Mouse (Mus musculus): Measurements from ENCODE around the gene Ift88. TPM values are rescaled to one million over a fixed set of nuclear protein-coding genes. Genes with fewer than 3 reads are reported as not detected.

The Ift88 gene
- total RNA-seq (2014; rRNA removed; ENCODE audit: low replicate concordance) (6.4 and 7.3 TPM in 2 replicates), polyA plus RNA-seq (2015; fragmentation: Nextera tagmentation; extraction: Ambion mirVana) (4.5 and 5.1 TPM in 2 replicates)

DNA sequence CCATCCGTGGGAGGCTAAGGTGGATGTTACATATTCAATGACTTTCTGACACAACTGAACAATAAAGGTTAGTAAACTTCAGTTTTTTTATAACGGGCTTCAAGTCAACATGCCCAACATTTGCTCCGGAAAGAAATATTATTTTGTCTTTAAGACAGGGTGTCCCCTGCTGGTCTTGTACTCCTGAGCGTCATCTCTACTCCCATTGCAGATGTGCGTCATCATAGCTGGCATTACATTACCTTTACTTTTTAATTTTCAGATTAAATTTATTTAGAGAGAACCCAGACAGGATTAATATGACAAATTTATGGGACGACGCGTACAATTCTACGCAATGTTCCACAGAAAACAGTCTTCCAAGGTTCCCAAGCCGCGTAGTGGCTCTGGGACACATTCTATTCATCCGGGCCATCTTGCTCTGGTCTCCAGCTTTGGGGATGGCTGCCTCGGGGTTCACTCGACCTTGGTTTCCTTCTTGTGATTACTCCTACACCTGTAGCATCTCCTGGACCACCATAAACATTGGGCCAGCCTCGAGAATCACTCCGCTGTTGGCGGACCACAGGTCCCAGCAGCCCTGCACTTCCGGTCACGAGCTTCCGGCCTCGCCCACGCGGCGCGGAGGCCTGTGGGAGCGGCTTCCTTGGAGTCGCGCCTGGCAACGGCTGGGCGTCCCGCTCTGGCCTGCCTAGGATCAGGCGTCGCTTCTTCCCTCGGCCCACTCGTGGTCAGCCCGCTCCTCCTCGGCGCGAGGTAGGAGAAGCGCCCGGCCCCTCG is at the start of gene Ift88:
Gene Ift88, plus strand, starts transcription at position 631 of the 780 bp plus-strand sequence.
- H3K9me3 ChIP-seq (replicated peaks; ENCODE audit: control insufficient read depth, low read length) = no peaks in the 10 kb centered on the region

DNA sequence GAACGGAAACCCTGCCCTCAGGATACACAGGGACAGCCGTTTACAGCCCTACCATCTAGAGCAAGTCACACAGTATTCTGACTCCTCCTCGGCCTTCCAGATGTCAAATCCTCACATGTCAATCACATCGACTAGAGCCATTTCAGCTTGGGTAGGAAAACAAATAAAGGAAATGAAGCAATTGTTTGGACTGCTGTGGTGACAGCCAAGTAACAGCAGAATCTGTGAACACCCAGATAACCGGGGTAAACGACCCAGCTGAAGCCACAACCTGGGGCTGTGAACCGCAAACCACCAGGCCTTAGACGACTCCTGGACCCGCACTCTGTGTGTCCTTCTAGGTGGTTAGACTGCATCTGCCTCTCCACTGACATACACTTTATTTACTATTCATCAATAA is 48.7 kb upstream of the Ift88 start:
- Histone ChIP-seq H3K4me1 (ENCODE audit: control insufficient read depth, insufficient read depth) (no peaks in the 10 kb centered on the region), H3K4me2 (ENCODE audit: low read depth, low read length) (no peak overlapping the region), H3K36me3 (replicated peaks; ENCODE audit: control insufficient read depth, insufficient read depth, low read length) (no peaks in the 10 kb centered on the region), H3K9ac (replicated peaks; ENCODE audit: low read depth, low read length) (no peak overlapping the region), H3K9me3 (replicated peaks; ENCODE audit: control insufficient read depth, low read length) (no peaks in the 10 kb centered on the region), H3K27ac (ENCODE audit: low read depth) (no peak overlapping the region), H3K27me3 (ENCODE audit: control insufficient read depth, insufficient read depth, low read length) (no peaks in the 10 kb centered on the region), H3K4me3 (ENCODE audit: low read depth, low read length) (no peak overlapping the region)
- DNase-seq (ENCODE audit: low spot score) (no peak), ATAC-seq (ENCODE audit: insufficient read depth, low read depth) (no peak)
- TF ChIP-seq EP300 (IDR thresholded peaks at IDR 0.05; ENCODE audit: low read depth) (no peak), CTCF (IDR thresholded peaks at IDR 0.05; ENCODE audit: low read depth) (no peak)
- 67% methylated on average over 9 of the region's 9 CpGs for WGBS

More for the DNA sequence above, at the start of gene Ift88:
- WGBS = 5% methylated on average over 42 of the region's 42 CpGs
- Histone ChIP-seq H3K27me3 (ENCODE audit: control insufficient read depth, insufficient read depth, low read length) (no peaks in the 10 kb centered on the region), H3K4me1 (ENCODE audit: control insufficient read depth, insufficient read depth) (peaks cover 4% of the 10 kb centered on the region), H3K9ac (replicated peaks; ENCODE audit: low read depth, low read length) (peak within 1 kb of the TSS; percentile 62), H3K36me3 (replicated peaks; ENCODE audit: control insufficient read depth, insufficient read depth, low read length) (no peaks in the 10 kb centered on the region), H3K4me3 (ENCODE audit: low read depth, low read length) (peak within 1 kb of the TSS; percentile 78), H3K4me2 (ENCODE audit: low read depth, low read length) (peak within 1 kb of the TSS; percentile 85), H3K27ac (ENCODE audit: low read depth) (peak within 1 kb of the TSS; percentile 36; the same call in 1 of the 2 replicates)
- TF ChIP-seq CTCF (IDR thresholded peaks at IDR 0.05; ENCODE audit: low read depth) (no peak), EP300 (IDR thresholded peaks at IDR 0.05; ENCODE audit: low read depth) (no peak)
- ATAC-seq (ENCODE audit: insufficient read depth, low read depth) = peak; percentile 100
- DNase-seq (ENCODE audit: low spot score) = peak; percentile 83

- DNase-seq (ENCODE audit: low spot score) (no peak), ATAC-seq (ENCODE audit: insufficient read depth, low read depth) (no peak)
- H3K4me3 ChIP-seq (ENCODE audit: low read depth, low read length) = no peak overlapping the region
- no peaks in the 10 kb centered on the region for H3K9me3 ChIP-seq (replicated peaks; ENCODE audit: control insufficient read depth, low read length)
- no peaks in the 10 kb centered on the region for H3K4me1 ChIP-seq (ENCODE audit: control insufficient read depth, insufficient read depth)
- no peak overlapping the region for H3K27ac ChIP-seq (ENCODE audit: low read depth)
- no peak overlapping the region for H3K4me2 ChIP-seq (ENCODE audit: low read depth, low read length)
- no peaks in the 10 kb centered on the region for H3K27me3 ChIP-seq (ENCODE audit: control insufficient read depth, insufficient read depth, low read length)
- H3K9ac ChIP-seq (replicated peaks; ENCODE audit: low read depth, low read length) = no peak overlapping the region
- 72% methylated on average over 8 of the region's 8 CpGs for WGBS
- H3K36me3 ChIP-seq (replicated peaks; ENCODE audit: control insufficient read depth, insufficient read depth, low read length) = no peaks in the 10 kb centered on the region
- TF ChIP-seq EP300 (IDR thresholded peaks at IDR 0.05; ENCODE audit: low read depth) = no peak
- no peak for TF ChIP-seq CTCF (IDR thresholded peaks at IDR 0.05; ENCODE audit: low read depth)
Observed at GRCm38 (mm10) chr14:57376016-57376415, 47.8 kb upstream of the Ift88 start.

DNA sequence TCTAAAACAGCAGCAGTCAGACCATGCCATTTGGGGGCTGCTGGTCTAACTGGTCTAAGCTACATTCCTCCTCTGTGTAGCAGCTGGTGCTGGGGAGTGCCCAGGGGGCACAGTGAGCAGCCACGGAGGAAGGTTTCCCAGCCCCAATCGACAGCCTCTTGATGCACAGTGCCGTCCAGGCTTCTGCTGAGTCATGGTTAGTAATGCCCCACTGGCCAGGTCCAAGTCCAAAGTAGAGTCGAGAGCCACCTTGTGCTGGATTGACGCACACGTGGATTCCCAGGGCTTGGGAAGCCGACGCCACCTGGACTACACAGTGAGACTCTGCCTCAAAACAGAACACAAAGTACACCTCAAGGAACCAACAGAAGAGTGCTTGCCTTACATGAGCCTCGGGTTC is 46.9 kb upstream of the Ift88 start:
- Histone ChIP-seq H3K27me3 (ENCODE audit: control insufficient read depth, insufficient read depth, low read length) (no peaks in the 10 kb centered on the region), H3K9ac (replicated peaks; ENCODE audit: low read depth, low read length) (no peak overlapping the region), H3K9me3 (replicated peaks; ENCODE audit: control insufficient read depth, low read length) (no peaks in the 10 kb centered on the region), H3K27ac (ENCODE audit: low read depth) (no peak overlapping the region), H3K4me3 (ENCODE audit: low read depth, low read length) (no peak overlapping the region), H3K36me3 (replicated peaks; ENCODE audit: control insufficient read depth, insufficient read depth, low read length) (no peaks in the 10 kb centered on the region), H3K4me1 (ENCODE audit: control insufficient read depth, insufficient read depth) (no peaks in the 10 kb centered on the region), H3K4me2 (ENCODE audit: low read depth, low read length) (no peak overlapping the region)
- WGBS = 72% methylated on average over 9 of the region's 9 CpGs
- no peak for TF ChIP-seq CTCF (IDR thresholded peaks at IDR 0.05; ENCODE audit: low read depth)
- no peak for TF ChIP-seq EP300 (IDR thresholded peaks at IDR 0.05; ENCODE audit: low read depth)
- ATAC-seq (ENCODE audit: insufficient read depth, low read depth) = no peak
- no peak for DNase-seq (ENCODE audit: low spot score)

DNA sequence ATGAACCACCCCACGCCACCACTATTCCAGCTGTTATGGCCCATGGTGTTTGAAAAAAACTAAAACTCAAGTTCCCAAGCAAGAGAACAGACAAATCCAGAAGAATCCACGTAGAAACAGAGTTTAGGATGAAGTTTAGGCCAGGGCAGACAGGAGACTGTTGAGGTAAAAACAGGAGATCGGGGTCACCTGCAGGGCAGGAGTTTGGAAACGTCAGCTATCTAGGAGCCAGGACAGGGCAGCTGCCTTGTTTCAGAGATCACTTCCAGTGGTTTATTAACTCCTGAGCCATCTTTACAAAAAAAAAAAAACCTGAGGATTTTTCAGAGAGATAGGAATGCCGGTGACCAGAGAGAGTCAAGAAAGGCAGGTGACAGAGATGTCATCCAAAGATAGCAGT is 46.3 kb upstream of the Ift88 start:
- WGBS = 70% methylated on average over 5 of the region's 5 CpGs

More for the DNA sequence above, 46.3 kb upstream of the Ift88 start:
- ATAC-seq (ENCODE audit: insufficient read depth, low read depth) (no peak), DNase-seq (ENCODE audit: low spot score) (no peak)
- no peak overlapping the region for H3K27ac ChIP-seq (ENCODE audit: low read depth)
- H3K9me3 ChIP-seq (replicated peaks; ENCODE audit: control insufficient read depth, low read length) = no peaks in the 10 kb centered on the region
- TF ChIP-seq EP300 (IDR thresholded peaks at IDR 0.05; ENCODE audit: low read depth) (no peak), CTCF (IDR thresholded peaks at IDR 0.05; ENCODE audit: low read depth) (no peak)
- no peaks in the 10 kb centered on the region for H3K4me1 ChIP-seq (ENCODE audit: control insufficient read depth, insufficient read depth)
- no peak overlapping the region for H3K4me3 ChIP-seq (ENCODE audit: low read depth, low read length)
- H3K36me3 ChIP-seq (replicated peaks; ENCODE audit: control insufficient read depth, insufficient read depth, low read length) = no peaks in the 10 kb centered on the region
- H3K4me2 ChIP-seq (ENCODE audit: low read depth, low read length) = no peak overlapping the region
- no peaks in the 10 kb centered on the region for H3K27me3 ChIP-seq (ENCODE audit: control insufficient read depth, insufficient read depth, low read length)
- H3K9ac ChIP-seq (replicated peaks; ENCODE audit: low read depth, low read length) = no peak overlapping the region
